Mouse (Mus musculus) heart, embryonic 13.5 days (tissue): ENCODE measurements around the gene Sox14. TPM values are rescaled to one million over a fixed set of nuclear protein-coding genes. Genes with fewer than 3 reads are reported as not detected.

Experiments used
- ATAC-seq: fragments of 200-750 bp; cut with Nextera tagmentation; 2 replicates; pipeline ENCODE4 v1.8.0; 2017; ENCODE audit warnings: moderate TSS enrichment; ENCODE audit not compliant: insufficient number of reproducible peaks, low FRiP score, low TSS enrichment; ENCODE audit errors: extremely low read depth
- H3K27ac ChIP-seq: fragments of 300-500 bp; sonication (generic); replicated peaks from 2 replicates; pipeline ENCODE4 v1.5.1; 2015; ENCODE audit warnings: moderate library complexity, mild to moderate bottlenecking, inconsistent platforms
- H3K27me3 ChIP-seq: fragments of 300-500 bp; sonication (generic); replicated peaks from 2 replicates; pipeline ENCODE4 v1.6.1; 2015; ENCODE audit warnings: mild to moderate bottlenecking, inconsistent platforms
- H3K36me3 ChIP-seq: fragments of 300-500 bp; sonication (generic); 2 replicates; pipeline ENCODE4 v1.6.1; 2015; ENCODE audit warnings: mild to moderate bottlenecking, inconsistent platforms
- H3K4me1 ChIP-seq: fragments of 300-500 bp; sonication (generic); 2 replicates; pipeline ENCODE4 v1.6.1; 2015; ENCODE audit warnings: inconsistent platforms
- H3K4me2 ChIP-seq: fragments of 300-500 bp; sonication (generic); 2 replicates; pipeline ENCODE4 v1.6.1; 2015; ENCODE audit warnings: inconsistent platforms, mild to moderate bottlenecking, moderate library complexity
- H3K4me3 ChIP-seq: fragments of 300-500 bp; sonication (generic); 2 replicates; pipeline ENCODE4 v1.5.1; 2015; ENCODE audit warnings: moderate library complexity, mild to moderate bottlenecking, inconsistent platforms
- H3K9ac ChIP-seq: fragments of 300-500 bp; sonication (generic); 2 replicates; pipeline ENCODE4 v1.6.1; 2015; ENCODE audit warnings: inconsistent platforms, mild to moderate bottlenecking, moderate library complexity
- H3K9me3 ChIP-seq: fragments of 300-500 bp; sonication (generic); 2 replicates; pipeline ENCODE4 v1.6.1; 2016; ENCODE audit warnings: inconsistent platforms
- WGBS: fragments of 180-500 bp; shearing (Covaris S2); methylation state at CpG from one replicate; pipeline ENCODE4 v1.1.7; 2015; ENCODE audit warnings: mixed read lengths; 5-methylcytosine and 5-hydroxymethylcytosine counted together
- polyA plus RNA-seq: library from polyadenylated mRNA; unstranded; fragments of >200 nt; fragmentation: Nextera tagmentation; extraction: Ambion mirVana; gene quantifications from 2 replicates; pipeline ENCODE4 v1.2.1, GENCODE M21; 2015

The Sox14 gene
- polyA plus RNA-seq, 1 experiment from 2014 or later: not detected

DNA sequence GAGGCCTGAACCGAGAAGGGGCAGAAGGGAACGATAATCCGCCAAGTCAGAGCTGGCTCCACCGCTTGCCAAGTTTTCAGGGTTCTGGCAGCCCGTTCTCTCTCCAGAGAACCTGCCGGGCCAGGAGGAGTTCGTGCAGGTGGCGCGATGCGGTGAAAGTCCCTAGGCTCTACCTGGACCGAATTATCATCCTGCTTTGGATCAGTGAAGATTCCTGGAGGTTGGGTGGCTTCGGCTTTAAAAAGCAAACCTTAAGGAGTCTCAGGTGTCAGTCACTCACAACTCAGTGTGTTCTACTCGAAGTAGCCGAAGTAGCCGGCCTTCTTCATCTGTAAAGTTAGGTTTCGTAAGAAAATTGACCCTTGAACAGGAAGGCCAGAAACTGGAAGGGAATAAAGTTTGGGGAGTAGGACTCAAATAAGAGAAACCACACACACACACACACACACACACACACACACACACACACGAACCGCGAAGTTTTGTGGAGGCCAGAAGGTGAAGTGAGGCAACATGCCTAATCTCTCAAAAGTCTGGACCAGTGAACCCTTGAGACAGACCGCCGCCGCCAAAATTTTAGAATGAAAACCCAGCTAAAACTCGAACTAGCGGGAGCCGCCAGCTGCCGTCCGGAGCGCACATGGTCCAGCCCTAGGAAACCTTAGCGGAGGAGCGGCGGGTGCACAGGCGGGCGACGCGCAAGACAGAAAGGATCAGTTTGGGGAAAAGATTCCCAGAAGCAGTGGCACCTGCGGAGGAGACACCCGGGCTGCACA, 5.0 kb downstream of the Sox14 start:
- Histone ChIP-seq H3K9me3 (no peaks in the 10 kb centered on the region), H3K27ac (no peak overlapping the region), H3K9ac (no peak overlapping the region), H3K4me1 (peaks cover 33% of the 10 kb centered on the region), H3K36me3 (no peaks in the 10 kb centered on the region), H3K27me3 (peaks cover 100% of the 10 kb centered on the region), H3K4me2 (peak overlapping the region; percentile 16; the same call in 1 of the 2 replicates), H3K4me3 (peak overlapping the region; percentile 13; the same call in 1 of the 2 replicates)
- WGBS: 2% methylated on average over 37 of the region's 37 CpGs
- ATAC-seq: no peak

DNA sequence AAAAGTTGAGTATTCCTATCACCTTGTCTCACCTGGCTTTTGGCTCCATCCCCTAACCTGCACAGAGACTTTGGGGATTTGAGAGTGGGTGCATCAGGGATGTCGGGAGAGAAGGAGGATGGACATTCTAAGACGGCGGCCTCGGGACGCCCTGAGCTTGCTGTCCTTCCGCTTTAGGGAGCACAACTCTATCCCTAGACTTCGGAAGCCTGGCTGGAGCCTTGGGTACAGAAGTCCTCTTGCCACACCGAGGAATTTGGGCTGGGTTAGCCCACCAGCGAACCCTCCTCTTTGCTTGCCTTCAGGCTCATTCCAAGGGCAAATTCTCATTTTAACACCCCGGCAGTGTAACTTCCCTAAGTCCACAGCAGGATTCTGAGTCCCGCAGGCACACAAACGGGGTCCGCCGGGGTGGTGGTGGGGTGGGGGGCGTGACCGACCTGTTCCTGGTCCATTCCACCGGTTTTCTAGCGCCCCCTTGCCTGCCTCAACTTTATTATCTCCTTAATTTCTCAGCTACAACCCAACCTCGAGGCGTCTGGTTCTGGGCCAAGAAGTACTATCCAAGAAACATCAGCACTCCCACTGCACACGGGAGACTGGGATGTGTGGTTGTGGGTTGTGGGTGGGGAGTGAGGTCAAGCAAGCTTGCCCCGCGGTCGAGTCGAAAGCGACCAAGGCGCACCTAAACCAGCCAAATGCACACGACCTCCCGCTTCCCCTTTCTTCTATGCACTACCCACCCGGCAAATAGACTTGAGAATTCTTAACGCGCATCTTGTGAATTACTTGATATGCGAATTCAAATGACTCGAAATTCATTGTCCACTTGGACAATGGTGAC, 5.8 kb downstream of the Sox14 start:
- Histone ChIP-seq H3K27ac (no peak overlapping the region), H3K9me3 (no peaks in the 10 kb centered on the region), H3K4me1 (peaks cover 26% of the 10 kb centered on the region), H3K36me3 (no peaks in the 10 kb centered on the region), H3K9ac (no peak overlapping the region), H3K4me2 (no peak overlapping the region), H3K27me3 (peaks cover 100% of the 10 kb centered on the region), H3K4me3 (0 out of 2 replicates have a peak overlapping the region, but pooled peaks have one; percentile 2)
- no peak for ATAC-seq
- 2% methylated on average over 34 of the region's 34 CpGs for WGBS

DNA sequence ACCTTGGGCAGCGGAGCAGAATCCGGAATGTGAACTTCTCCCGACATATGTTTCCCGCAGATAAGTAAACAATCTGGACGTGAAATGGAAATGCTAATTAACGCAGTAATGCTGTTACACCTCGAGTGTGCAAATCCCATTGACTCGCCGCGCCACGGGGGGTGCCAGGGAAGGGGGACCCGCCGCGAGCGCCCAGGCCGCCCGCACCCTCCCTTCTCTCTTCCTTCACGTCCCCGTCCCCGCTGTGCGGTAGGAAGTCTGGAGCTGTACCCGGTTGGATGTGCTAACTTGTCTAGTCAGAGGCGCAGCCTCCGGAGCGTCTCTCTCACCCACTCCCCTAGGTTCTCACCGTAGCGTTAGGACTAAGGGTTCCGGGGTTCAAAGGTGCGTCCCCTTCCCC, 6.7 kb downstream of the Sox14 start:
- Histone ChIP-seq H3K36me3 (no peaks in the 10 kb centered on the region), H3K27ac (no peak overlapping the region), H3K9me3 (no peaks in the 10 kb centered on the region), H3K4me2 (peak overlapping the region; percentile 61), H3K9ac (no peak overlapping the region), H3K27me3 (peaks cover 100% of the 10 kb centered on the region), H3K4me1 (peaks cover 26% of the 10 kb centered on the region), H3K4me3 (peak overlapping the region; percentile 40)
- under 1% methylated on average over 29 of the region's 29 CpGs for WGBS
- no peak for ATAC-seq

DNA sequence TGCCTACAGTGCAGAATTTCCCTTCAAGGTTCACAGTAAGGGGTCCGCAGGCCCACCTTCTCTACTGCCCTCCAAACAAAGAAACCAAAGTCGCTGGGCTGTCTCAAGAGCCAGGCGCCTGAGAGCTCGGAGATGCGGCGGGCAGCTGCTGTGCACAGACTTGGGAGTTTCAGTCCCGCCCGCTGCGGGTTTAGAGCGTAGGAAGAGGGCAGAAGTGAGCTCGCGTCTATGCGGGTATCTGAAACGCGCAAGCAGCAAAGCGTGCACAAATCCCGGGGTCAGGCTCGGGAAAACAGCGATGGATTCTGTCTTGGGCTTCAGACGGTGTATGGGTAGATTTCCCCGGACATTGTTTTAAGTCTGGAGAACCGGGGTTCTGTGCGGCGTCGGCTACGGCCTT, 7.4 kb downstream of the Sox14 start:
- Histone ChIP-seq H3K4me1 (peaks cover 26% of the 10 kb centered on the region), H3K4me3 (peak overlapping the region; percentile 40), H3K36me3 (no peaks in the 10 kb centered on the region), H3K9ac (no peak overlapping the region), H3K27me3 (peaks cover 99% of the 10 kb centered on the region), H3K27ac (no peak overlapping the region), H3K9me3 (no peaks in the 10 kb centered on the region), H3K4me2 (peak overlapping the region; percentile 61)
- under 1% methylated on average over 26 of the region's 26 CpGs for WGBS
- no peak for ATAC-seq

DNA sequence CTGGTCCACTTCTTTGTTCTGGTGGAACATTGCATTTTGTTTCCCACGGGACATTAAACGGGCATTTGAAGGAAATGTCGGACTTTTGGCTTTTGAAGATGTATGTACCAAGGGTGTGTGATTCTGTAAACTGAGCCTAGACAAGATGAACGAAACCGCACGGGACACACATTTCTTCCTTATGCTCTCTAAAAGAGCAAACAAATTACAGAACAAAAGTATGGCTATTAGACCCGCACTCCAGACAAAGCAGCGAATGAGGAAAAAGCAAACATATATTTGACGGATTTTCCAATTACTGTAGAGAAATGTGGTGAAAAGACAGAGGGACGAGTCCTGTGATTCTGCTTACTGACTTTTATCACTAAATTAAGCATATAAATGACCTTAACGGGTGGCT, 7.9 kb downstream of the Sox14 start:
- Histone ChIP-seq H3K27me3 (peaks cover 99% of the 10 kb centered on the region), H3K9me3 (no peaks in the 10 kb centered on the region), H3K4me2 (no peak overlapping the region), H3K4me3 (no peak overlapping the region), H3K36me3 (no peaks in the 10 kb centered on the region), H3K4me1 (peaks cover 26% of the 10 kb centered on the region), H3K9ac (no peak overlapping the region), H3K27ac (no peak overlapping the region)
- 3% methylated on average over 11 of the region's 11 CpGs for whole genome bisulfite sequencing
- no peak for ATAC-seq

DNA sequence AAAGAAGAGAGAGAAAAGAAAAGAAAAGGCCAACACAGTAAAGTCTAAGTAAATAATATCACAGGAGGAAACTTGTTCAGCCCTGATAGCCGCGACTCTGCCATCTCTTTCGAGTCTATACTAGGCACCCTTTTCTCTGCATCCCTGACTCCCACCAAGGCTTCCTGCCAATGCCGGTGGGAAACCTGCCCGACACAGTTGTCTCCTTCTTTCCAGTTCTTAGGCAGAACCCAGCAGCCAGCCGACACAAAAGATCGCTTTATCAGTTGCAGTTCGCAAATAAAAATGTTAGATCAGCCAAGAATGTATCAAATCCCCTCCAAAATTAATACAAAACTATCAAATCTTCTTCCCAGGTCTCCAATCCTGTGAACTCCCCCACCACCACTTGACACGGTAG, 13.0 kb downstream of the Sox14 start:
- no peak overlapping the region for H3K4me2 ChIP-seq
- no peak for ATAC-seq
- no peaks in the 10 kb centered on the region for H3K4me1 ChIP-seq
- no peaks in the 10 kb centered on the region for H3K36me3 ChIP-seq
- H3K9me3 ChIP-seq: no peaks in the 10 kb centered on the region
- no peak overlapping the region for H3K9ac ChIP-seq
- no peak overlapping the region for H3K4me3 ChIP-seq
- H3K27ac ChIP-seq: no peak overlapping the region
- peaks cover 87% of the 10 kb centered on the region for H3K27me3 ChIP-seq
- 81% methylated on average over 9 of the region's 9 CpGs for WGBS

DNA sequence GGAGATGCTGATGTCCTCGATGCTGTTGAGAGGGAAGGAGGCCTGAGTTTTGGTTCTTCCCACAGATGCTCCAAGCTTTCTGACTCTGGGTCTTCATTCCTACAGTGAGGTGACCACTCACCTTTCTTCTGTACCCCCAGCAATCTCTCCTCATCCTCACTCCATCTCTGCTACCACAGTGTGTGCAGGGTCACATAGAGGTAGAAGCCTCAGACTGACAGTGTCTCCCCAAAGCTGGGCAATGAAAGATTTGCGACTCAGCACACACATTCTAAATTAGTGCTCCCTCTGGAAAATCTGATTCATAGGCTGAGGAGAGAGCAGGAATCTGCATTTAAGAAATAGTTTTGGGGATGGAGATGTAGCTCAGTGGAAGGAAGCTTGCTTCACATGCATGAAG, 21.5 kb downstream of the Sox14 start:
- WGBS: 78% methylated on average over 2 of the region's 2 CpGs

DNA sequence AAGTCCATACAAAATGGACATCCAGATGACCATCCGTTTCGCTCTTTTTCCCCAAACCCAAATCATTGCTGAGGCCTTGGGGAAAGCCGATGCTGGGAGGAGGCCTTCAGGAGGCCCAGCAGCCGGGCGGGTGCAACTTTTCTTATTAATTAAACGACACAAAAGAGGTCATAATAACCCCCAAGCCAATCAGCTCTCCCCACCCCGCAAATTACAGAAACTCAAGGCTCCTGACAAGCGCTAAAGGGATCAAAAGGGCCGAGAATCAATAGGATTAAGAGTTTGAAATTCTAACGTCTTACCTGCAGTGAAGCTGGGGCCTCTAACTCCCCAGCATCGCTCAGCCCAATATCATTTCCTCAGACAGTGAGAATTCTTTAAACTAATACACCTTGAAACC, 22.6 kb downstream of the Sox14 start:
- H3K9ac ChIP-seq: no peak overlapping the region
- WGBS: 46% methylated on average over 11 of the region's 11 CpGs

More for the DNA sequence above, 21.5 kb downstream of the Sox14 start:
- no peak overlapping the region for H3K27ac ChIP-seq
- no peak overlapping the region for H3K9ac ChIP-seq
- no peaks in the 10 kb centered on the region for H3K9me3 ChIP-seq
- no peak overlapping the region for H3K4me3 ChIP-seq
- H3K27me3 ChIP-seq: peaks cover 49% of the 10 kb centered on the region
- H3K4me2 ChIP-seq: no peak overlapping the region
- H3K36me3 ChIP-seq: no peaks in the 10 kb centered on the region
- H3K4me1 ChIP-seq: no peaks in the 10 kb centered on the region
- ATAC-seq: no peak

DNA sequence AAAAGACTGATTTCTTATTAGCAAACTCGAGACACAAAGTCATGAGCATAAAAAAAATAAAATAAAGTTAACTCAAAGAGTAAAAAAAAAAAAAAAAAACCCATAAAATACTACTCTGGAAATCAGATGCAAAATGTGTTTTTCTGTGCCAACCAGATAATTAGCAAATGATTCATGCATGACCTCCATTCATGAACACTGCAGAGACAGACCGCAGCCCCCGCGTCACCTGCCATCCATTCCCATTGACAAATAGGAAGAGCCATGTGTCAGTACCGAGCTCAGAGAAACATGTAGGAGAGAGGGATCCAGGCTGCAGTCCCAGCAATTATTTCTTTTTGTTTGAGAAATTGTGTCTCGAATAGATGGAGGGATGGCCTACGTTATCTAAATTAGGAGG, 25.6 kb downstream of the Sox14 start:
- no peak for ATAC-seq
- no peak overlapping the region for H3K9ac ChIP-seq
- H3K4me2 ChIP-seq: no peak overlapping the region
- peaks cover 28% of the 10 kb centered on the region for H3K27me3 ChIP-seq
- H3K9me3 ChIP-seq: no peaks in the 10 kb centered on the region
- H3K4me3 ChIP-seq: no peak overlapping the region
- no peaks in the 10 kb centered on the region for H3K36me3 ChIP-seq
- WGBS: 82% methylated on average over 7 of the region's 7 CpGs
- H3K27ac ChIP-seq: no peak overlapping the region
- H3K4me1 ChIP-seq: no peaks in the 10 kb centered on the region

More for the DNA sequence above, 22.6 kb downstream of the Sox14 start:
- Histone ChIP-seq H3K27me3 (peaks cover 46% of the 10 kb centered on the region), H3K9me3 (no peaks in the 10 kb centered on the region), H3K4me1 (no peaks in the 10 kb centered on the region), H3K4me3 (no peak overlapping the region), H3K4me2 (no peak overlapping the region), H3K36me3 (no peaks in the 10 kb centered on the region), H3K27ac (no peak overlapping the region)
- ATAC-seq: no peak

DNA sequence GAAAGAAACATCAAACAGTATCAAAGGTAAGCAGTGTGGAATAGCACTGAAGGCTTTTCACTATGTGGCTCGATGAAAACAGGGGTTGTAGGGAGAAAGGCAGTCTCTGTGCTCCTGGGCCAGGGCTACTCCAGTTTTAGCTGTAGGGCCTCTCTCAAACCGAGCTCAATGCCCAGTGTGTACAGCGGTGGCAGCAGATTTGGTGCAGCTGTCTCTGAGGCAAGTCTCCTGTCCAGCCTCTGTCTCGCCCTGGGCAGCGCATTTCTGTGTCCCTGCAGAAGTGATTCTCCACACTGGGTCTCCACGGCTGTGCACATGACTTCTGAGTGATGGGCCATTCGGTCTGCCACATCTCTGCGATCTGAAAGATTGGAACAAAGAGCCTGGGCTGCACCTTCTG, 27.6 kb downstream of the Sox14 start:
- Histone ChIP-seq H3K27me3 (peaks cover 16% of the 10 kb centered on the region), H3K36me3 (no peaks in the 10 kb centered on the region), H3K4me3 (no peak overlapping the region), H3K9ac (no peak overlapping the region), H3K4me2 (no peak overlapping the region), H3K27ac (no peak overlapping the region), H3K4me1 (no peaks in the 10 kb centered on the region), H3K9me3 (no peaks in the 10 kb centered on the region)
- WGBS: 45% methylated on average over 8 of the region's 8 CpGs
- no peak for ATAC-seq

DNA sequence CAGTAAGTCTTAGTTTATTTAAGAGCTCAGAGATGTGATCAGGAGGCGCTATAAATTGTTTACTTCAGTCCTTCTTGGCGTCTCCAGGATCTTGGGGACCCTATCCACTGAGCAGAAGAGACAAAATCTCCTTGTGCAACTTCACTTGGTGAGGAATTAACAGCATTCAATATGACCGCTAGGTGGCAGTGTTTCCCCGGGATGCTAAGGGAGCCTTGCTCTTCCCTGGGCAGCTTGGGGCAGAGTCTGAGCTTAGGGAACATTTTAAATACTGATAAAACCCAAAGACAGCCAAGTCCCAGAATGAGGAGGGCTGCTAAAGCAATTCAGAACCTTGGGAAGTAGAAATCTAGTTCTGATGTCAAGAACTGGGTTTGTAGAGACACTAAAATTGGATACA, 29.1 kb downstream of the Sox14 start:
- Histone ChIP-seq H3K9me3 (no peaks in the 10 kb centered on the region), H3K4me3 (no peak overlapping the region), H3K4me1 (no peaks in the 10 kb centered on the region), H3K4me2 (no peak overlapping the region), H3K27me3 (peaks cover 6% of the 10 kb centered on the region; the same call in 1 of the 2 replicates), H3K36me3 (no peaks in the 10 kb centered on the region), H3K27ac (no peak overlapping the region), H3K9ac (no peak overlapping the region)
- WGBS: 2% methylated on average over 4 of the region's 4 CpGs
- ATAC-seq: no peak
